Mouse (Mus musculus): ENCODE measurements around the gene Iqcc. TPM values are rescaled to one million over a fixed set of nuclear protein-coding genes. Genes with fewer than 3 reads are reported as not detected.

The Iqcc gene
- total RNA-seq, 1 experiment from 2014 or later = 17.1 TPM

GRCm38 (mm10) chr4:129584370-129584769 lies 34.5 kb downstream of the Iqcc start:
- no peak for ATAC-seq (replicated peaks; ENCODE audit: low read depth, poor library complexity, severe bottlenecking)

- no peak for ATAC-seq (replicated peaks; ENCODE audit: low read depth, poor library complexity, severe bottlenecking)
These were observed 36.6 kb downstream of the Iqcc start for GRCm38 (mm10) chr4:129582251-129582650.

GRCm38 (mm10) chr4:129580347-129580746 lies 38.6 kb downstream of the Iqcc start:
- ATAC-seq (replicated peaks; ENCODE audit: low read depth, poor library complexity, severe bottlenecking) = no peak

GRCm38 (mm10) chr4:129578466-129578865 lies 40.4 kb downstream of the Iqcc start, which contains the start of gene Fam167b:
Gene Fam167b, minus strand, starts transcription at chr4:129578549.
- no peak for ATAC-seq (replicated peaks; ENCODE audit: low read depth, poor library complexity, severe bottlenecking)

GRCm38 (mm10) chr4:129577688-129578087 lies 41.2 kb downstream of the Iqcc start:
- ATAC-seq (replicated peaks; ENCODE audit: low read depth, poor library complexity, severe bottlenecking) = no peak

GRCm38 (mm10) chr4:129576863-129577491 lies 41.9 kb downstream of the Iqcc start:
- peak; percentile 60 for ATAC-seq (replicated peaks; ENCODE audit: low read depth, poor library complexity, severe bottlenecking)

- ATAC-seq (replicated peaks; ENCODE audit: low read depth, poor library complexity, severe bottlenecking) = peak; percentile 85
These were observed 43.6 kb downstream of the Iqcc start for GRCm38 (mm10) chr4:129575171-129575844.

GRCm38 (mm10) chr4:129573430-129573829 lies 45.5 kb downstream of the Iqcc start, which contains the start of gene Lck:
Gene Lck, minus strand, starts transcription at chr4:129573641.
- ATAC-seq (replicated peaks; ENCODE audit: low read depth, poor library complexity, severe bottlenecking) = 0 out of 2 replicates have a peak, but pooled peaks have one; percentile 23

GRCm38 (mm10) chr4:129573093-129573370 lies 45.9 kb downstream of the Iqcc start:
- no peak for ATAC-seq (replicated peaks; ENCODE audit: low read depth, poor library complexity, severe bottlenecking)

- no peak for ATAC-seq (replicated peaks; ENCODE audit: low read depth, poor library complexity, severe bottlenecking)
These were observed 46.4 kb downstream of the Iqcc start for GRCm38 (mm10) chr4:129572236-129573092.

- no peak for ATAC-seq (replicated peaks; ENCODE audit: low read depth, poor library complexity, severe bottlenecking)
These were observed 47.3 kb downstream of the Iqcc start for GRCm38 (mm10) chr4:129571551-129572084.

- no peak for ATAC-seq (replicated peaks; ENCODE audit: low read depth, poor library complexity, severe bottlenecking)
These were observed 48.9 kb downstream of the Iqcc start for GRCm38 (mm10) chr4:129570028-129570427.

GRCm38 (mm10) chr4:129568366-129568765 lies 50.5 kb downstream of the Iqcc start:
- ATAC-seq (replicated peaks; ENCODE audit: low read depth, poor library complexity, severe bottlenecking) = no peak

- no peak for ATAC-seq (replicated peaks; ENCODE audit: low read depth, poor library complexity, severe bottlenecking)
These were observed 53.8 kb downstream of the Iqcc start for GRCm38 (mm10) chr4:129565139-129565538.

Other genes with a start within 250 kb of the Iqcc start
- gene Zbtb8a, start 241.0 kb downstream of the Iqcc start, total RNA-seq (2017) = 9.6 and 10.6 TPM in 2 replicates
- not detected in 2 replicates for gene Zbtb8b, start 178.2 kb downstream of the Iqcc start, total RNA-seq (2017)
- 23.9 and 26.4 TPM in 2 replicates for gene Bsdc1, start 157.5 kb downstream of the Iqcc start, total RNA-seq (2017)
- gene Tssk3, start 128.1 kb downstream of the Iqcc start, total RNA-seq (2017) = not detected in 2 replicates
- not detected in 2 replicates for gene Fam229a, start 127.9 kb downstream of the Iqcc start, total RNA-seq (2017)
- gene Marcksl1, start 105.5 kb downstream of the Iqcc start, total RNA-seq (2017) = 80.7 and 93.1 TPM in 2 replicates
- 75.8 and 103 TPM in 2 replicates for gene Hdac1, start 76.4 kb downstream of the Iqcc start, total RNA-seq (2017)
- gene Lck, start 45.5 kb downstream of the Iqcc start, total RNA-seq (2017) = 8.1 and 17.5 TPM in 2 replicates
- gene Fam167b, start 40.5 kb downstream of the Iqcc start, total RNA-seq (2017) = not detected in 2 replicates
- 256 and 262 TPM in 2 replicates for gene Eif3i, start 18.5 kb downstream of the Iqcc start, total RNA-seq (2017)
- 82.7 and 92.3 TPM in 2 replicates for gene Tmem234, start 18.4 kb downstream of the Iqcc start, total RNA-seq (2017)
- gene Dcdc2b, start 4.8 kb downstream of the Iqcc start, total RNA-seq (2017) = not detected in 2 replicates
- 48.6 and 59.3 TPM in 2 replicates for gene Ccdc28b, start 4.8 kb upstream of the Iqcc start, total RNA-seq (2017)
- gene Txlna, start 22.0 kb upstream of the Iqcc start, total RNA-seq (2017) = 112 and 134 TPM in 2 replicates
- gene Kpna6, start 53.7 kb upstream of the Iqcc start, total RNA-seq (2017) = 21.9 and 26.2 TPM in 2 replicates
- 7.9 and 9.6 TPM in 2 replicates for gene Tmem39b, start 77.7 kb upstream of the Iqcc start, total RNA-seq (2017)
- gene Khdrbs1, start 123.2 kb upstream of the Iqcc start, total RNA-seq (2017) = 102 and 120 TPM in 2 replicates
- gene Ptp4a2, start 192.1 kb upstream of the Iqcc start, total RNA-seq (2017) = 364 and 441 TPM in 2 replicates